Mouse (Mus musculus) brain, embryonic 14.5 days (tissue): ENCODE results near the gene Palld.

Source experiments
- CTCF ChIP-seq: fragments of 200-500 bp; IDR thresholded peaks from 2 replicates; pipeline ENCODE4 v1.5.1; 2012; ENCODE audit warnings: inconsistent platforms, mild to moderate bottlenecking, moderate library complexity, borderline replicate concordance; ENCODE audit not compliant: insufficient read depth, insufficient read length; ENCODE audit errors: extremely low read depth
- POLR2A ChIP-seq: fragments of 200-500 bp; IDR thresholded peaks from 2 replicates; pipeline ENCODE4 v1.6.1; 2012; ENCODE audit warnings: mild to moderate bottlenecking, inconsistent platforms, borderline replicate concordance; ENCODE audit not compliant: poor library complexity, insufficient read depth, insufficient read length, severe bottlenecking; ENCODE audit errors: extremely low read depth

DNA sequence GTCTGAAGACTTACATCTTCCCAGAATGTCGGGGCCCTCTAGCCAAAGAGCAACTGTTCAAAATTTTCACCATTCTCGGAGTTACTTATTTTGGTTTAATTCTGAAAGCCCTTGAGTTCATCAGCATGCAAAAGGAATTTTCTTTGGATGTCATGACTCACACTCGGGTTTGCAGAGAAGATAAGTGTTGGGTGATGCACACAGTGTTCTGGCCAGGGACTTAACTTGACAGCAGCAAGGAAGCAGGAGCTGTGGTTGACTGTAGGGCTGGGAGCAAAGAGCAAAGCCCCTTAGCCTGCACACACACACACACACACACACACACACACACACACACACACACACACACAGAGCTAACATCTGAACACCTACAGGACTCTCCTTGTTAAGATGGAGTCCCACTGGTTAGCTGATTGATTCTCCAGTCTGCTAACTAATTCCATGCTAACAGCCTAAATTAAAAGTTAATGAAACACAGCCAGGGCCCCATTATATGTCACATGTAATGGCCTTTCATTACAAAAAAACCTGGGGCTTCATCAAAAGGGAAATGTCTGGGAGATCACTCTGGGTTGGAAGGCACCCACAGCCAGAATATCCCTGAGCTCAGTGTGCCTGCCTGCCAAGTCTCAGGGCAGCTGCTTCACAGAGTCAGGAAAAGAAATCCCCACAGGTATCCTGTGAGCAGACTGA lies 273.4 kb downstream of the Palld start:
- TF ChIP-seq CTCF: no peak
- TF ChIP-seq POLR2A: no peak
